Comparison of ENCODE assay signal across 8 mouse cellular contexts in genomic region chr2:72838085-72838727, GRCm38 (mm10).
A peak's percentile ranks its signal among the peaks of the same experiment; 100 is the strongest.
DNase-seq lines count a peak whose midpoint lies in the region; ATAC-seq and TF ChIP-seq lines count a peak whose summit lies in the region.

No protein-coding gene starts in this region.

- no peaks in the 10 kb centered on the region for H3K27me3 ChIP-seq in splenic B cell, adult 2 months (ENCODE audit: control insufficient read depth, insufficient read depth, low read length, poor library complexity, severe bottlenecking)
- no peaks in the 10 kb centered on the region for H3K27me3 ChIP-seq in midbrain, postnatal 0 days (ENCODE audit: insufficient read depth, low read length)
- H3K27me3 ChIP-seq in midbrain, embryonic 16.5 days (ENCODE audit: control insufficient read depth, insufficient read depth, low read depth, low read length) = no peaks in the 10 kb centered on the region

- no peak overlapping the region for H3K4me2 ChIP-seq in midbrain, postnatal 0 days (ENCODE audit: low read depth, low read length, poor library complexity, severe bottlenecking)
- H3K4me2 ChIP-seq in midbrain, embryonic 16.5 days (ENCODE audit: low read length) = no peak overlapping the region

- DNase-seq in lung, adult 18-20 months = peak; percentile 14 to 19
- DNase-seq in lung, adult 2 months = no peak
- DNase-seq in T-cell, adult 2 months (ENCODE audit: low spot score) = peak; percentile 81
- peak; percentile 75 for DNase-seq in splenic B cell, adult 2 months (ENCODE audit: low read depth, low spot score)
- no peak for DNase-seq in midbrain, postnatal 0 days (ENCODE audit: low spot score)
- DNase-seq in layer of hippocampus, adult 8-10 months (ENCODE audit: low spot score in 2 of 2) = no peak

- TF ChIP-seq POLR2A in lung, adult 2 months (IDR thresholded peaks at IDR 0.05; ENCODE audit: borderline replicate concordance, extremely low read depth, low read depth, low read length) = no peak

- H3K9ac ChIP-seq in midbrain, postnatal 0 days (replicated peaks; ENCODE audit: low read length, poor library complexity, severe bottlenecking) = no peak overlapping the region
- no peak overlapping the region for H3K9ac ChIP-seq in midbrain, embryonic 16.5 days (ENCODE audit: low read depth, low read length)

- peak; percentile 94 for ATAC-seq in inflammation-experienced regulatory T-cells, adult 6 months
- no peak for ATAC-seq in midbrain, postnatal 0 days (ENCODE audit: low FRiP score)
- ATAC-seq in midbrain, embryonic 16.5 days = no peak

- no peak overlapping the region for H3K27ac ChIP-seq in midbrain, postnatal 0 days (ENCODE audit: low read depth, low read length)
- H3K27ac ChIP-seq in midbrain, embryonic 16.5 days (ENCODE audit: low read length) = no peak overlapping the region

- peaks cover 2% of the 10 kb centered on the region; the same call in 1 of the 2 replicates for H3K4me1 ChIP-seq in lung, adult 2 months (ENCODE audit: control insufficient read depth, insufficient read depth, low read length)
- no peaks in the 10 kb centered on the region for H3K4me1 ChIP-seq in midbrain, postnatal 0 days (ENCODE audit: insufficient read depth, low read length)
- no peaks in the 10 kb centered on the region for H3K4me1 ChIP-seq in midbrain, embryonic 16.5 days (ENCODE audit: control insufficient read depth, insufficient read depth, low read length)

- 30% methylated on average over 6 of the region's 6 CpGs for WGBS in lung, adult 2 months
- 57% methylated on average over 6 of the region's 6 CpGs for WGBS in midbrain, postnatal 0 days
- 61% methylated on average over 6 of the region's 6 CpGs for WGBS in midbrain, embryonic 16.5 days

- H3K36me3 ChIP-seq in splenic B cell, adult 2 months (ENCODE audit: control insufficient read depth, insufficient read depth, low read length, poor library complexity, severe bottlenecking) = no peaks in the 10 kb centered on the region
- no peaks in the 10 kb centered on the region for H3K36me3 ChIP-seq in midbrain, postnatal 0 days (ENCODE audit: insufficient read depth, low read length)
- no peaks in the 10 kb centered on the region for H3K36me3 ChIP-seq in midbrain, embryonic 16.5 days (ENCODE audit: control insufficient read depth, insufficient read depth, low read length)

- no peak for TF ChIP-seq CTCF in lung, adult 2 months (IDR thresholded peaks at IDR 0.05; ENCODE audit: insufficient read depth, low read length)
- TF ChIP-seq CTCF in midbrain, postnatal 0 days (IDR thresholded peaks at IDR 0.05) = no peak

- H3K9me3 ChIP-seq in midbrain, postnatal 0 days (ENCODE audit: low read length) = no peaks in the 10 kb centered on the region
- H3K9me3 ChIP-seq in midbrain, embryonic 16.5 days (replicated peaks; ENCODE audit: control insufficient read depth, low read length, poor library complexity, severe bottlenecking) = no peaks in the 10 kb centered on the region

- H3K4me3 ChIP-seq in lung, adult 2 months (replicated peaks; ENCODE audit: extremely low read depth, low read depth, low read length) = no peak overlapping the region
- H3K4me3 ChIP-seq in midbrain, postnatal 0 days (ENCODE audit: low read depth, low read length) = no peak overlapping the region
- no peak overlapping the region for H3K4me3 ChIP-seq in midbrain, embryonic 16.5 days (ENCODE audit: low read depth, low read length)

Comparison
In these comparisons a context has a peak if more than half of its experiments do, and no peak if none do; other contexts are left out.
1. DNase-seq: peak in lung, adult 18-20 months (2 of 2), T-cell, adult 2 months (single experiment) and splenic B cell, adult 2 months (single experiment); none in lung, adult 2 months (single experiment), midbrain, postnatal 0 days (single experiment) and layer of hippocampus, adult 8-10 months (0 of 2).